Mouse (Mus musculus) thymus, postnatal 4 days (tissue): ENCODE results near the gene Tfeb.

ENCODE experiments used
- DNase-seq: peaks from one replicate; pipeline ENCODE4 v3.0.0; 2021

Tfeb gene

GRCm38 (mm10) chr17:47736856-47737255 is at the start of gene Tfeb:
Gene Tfeb (plus strand): TSS chr17:47737030.
- peak; percentile 100 for DNase-seq

- DNase-seq = peak; percentile 96
Observed at GRCm38 (mm10) chr17:47687409-47688343, 49.2 kb upstream of the Tfeb start.

- no peak for DNase-seq
Observed at GRCm38 (mm10) chr17:47688344-47688607, 48.6 kb upstream of the Tfeb start, which contains the start of gene Tomm6. Gene Tomm6 (minus strand): TSS chr17:47688386.

- peak; percentile 75 for DNase-seq
Observed at GRCm38 (mm10) chr17:47688608-47689575, 47.9 kb upstream of the Tfeb start, which contains the start of gene Frs3. Gene Frs3 (plus strand): TSS chr17:47689030.

- no peak for DNase-seq
Observed at GRCm38 (mm10) chr17:47689894-47690293, 46.9 kb upstream of the Tfeb start.

- no peak for DNase-seq
Observed at GRCm38 (mm10) chr17:47691650-47692049, 45.2 kb upstream of the Tfeb start.

GRCm38 (mm10) chr17:47693671-47694441 is 43.0 kb upstream of the Tfeb start:
- no peak for DNase-seq

GRCm38 (mm10) chr17:47694442-47694502 is 42.6 kb upstream of the Tfeb start, which contains the start of gene Gm21981:
Gene Gm21981 (minus strand): TSS chr17:47694455.
- DNase-seq = no peak

GRCm38 (mm10) chr17:47694503-47695336 is 42.1 kb upstream of the Tfeb start, which contains the start of gene Prickle4:
Gene Prickle4 (minus strand): TSS chr17:47694736.
- peak; percentile 99 for DNase-seq

GRCm38 (mm10) chr17:47695337-47695710 is 41.5 kb upstream of the Tfeb start:
- DNase-seq = no peak

GRCm38 (mm10) chr17:47698156-47698555 is 38.7 kb upstream of the Tfeb start:
- DNase-seq = no peak

GRCm38 (mm10) chr17:47699055-47699454 is 37.8 kb upstream of the Tfeb start:
- DNase-seq = no peak

GRCm38 (mm10) chr17:47701793-47702192 is 35.0 kb upstream of the Tfeb start:
- no peak for DNase-seq

- DNase-seq = no peak
Observed at GRCm38 (mm10) chr17:47702548-47703345, 34.1 kb upstream of the Tfeb start.

- DNase-seq = no peak
Observed at GRCm38 (mm10) chr17:47703556-47703955, 33.3 kb upstream of the Tfeb start.

GRCm38 (mm10) chr17:47704692-47705091 is 32.1 kb upstream of the Tfeb start:
- peak; percentile 61 for DNase-seq

- no peak for DNase-seq
Observed at GRCm38 (mm10) chr17:47706196-47706595, 30.6 kb upstream of the Tfeb start.

GRCm38 (mm10) chr17:47707961-47708360 is 28.9 kb upstream of the Tfeb start:
- DNase-seq = no peak

GRCm38 (mm10) chr17:47708972-47709371 is 27.9 kb upstream of the Tfeb start:
- no peak for DNase-seq

GRCm38 (mm10) chr17:47710036-47710435 is 26.8 kb upstream of the Tfeb start:
- no peak for DNase-seq

- DNase-seq = no peak
Observed at GRCm38 (mm10) chr17:47711883-47712282, 24.9 kb upstream of the Tfeb start.
